Mouse (Mus musculus) right cerebral cortex, postnatal 4 days (tissue): ENCODE measurements around the gene Tmtc4.

Source experiments
- DNase-seq: peaks from one replicate; pipeline ENCODE4 v3.0.0-alpha.2; 2022

The Tmtc4 gene

GRCm38 (mm10) chr14:122901177-122901576 lies 82.7 kb downstream of the Tmtc4 start:
- no peak for DNase-seq

GRCm38 (mm10) chr14:122900679-122901078 lies 83.2 kb downstream of the Tmtc4 start:
- DNase-seq: peak; percentile 18

GRCm38 (mm10) chr14:122898550-122898949 lies 85.3 kb downstream of the Tmtc4 start:
- no peak for DNase-seq

GRCm38 (mm10) chr14:122896106-122896505 lies 87.7 kb downstream of the Tmtc4 start:
- no peak for DNase-seq

- DNase-seq: no peak
Measured at GRCm38 (mm10) chr14:122891470-122891968, 92.3 kb downstream of the Tmtc4 start.

DNA sequence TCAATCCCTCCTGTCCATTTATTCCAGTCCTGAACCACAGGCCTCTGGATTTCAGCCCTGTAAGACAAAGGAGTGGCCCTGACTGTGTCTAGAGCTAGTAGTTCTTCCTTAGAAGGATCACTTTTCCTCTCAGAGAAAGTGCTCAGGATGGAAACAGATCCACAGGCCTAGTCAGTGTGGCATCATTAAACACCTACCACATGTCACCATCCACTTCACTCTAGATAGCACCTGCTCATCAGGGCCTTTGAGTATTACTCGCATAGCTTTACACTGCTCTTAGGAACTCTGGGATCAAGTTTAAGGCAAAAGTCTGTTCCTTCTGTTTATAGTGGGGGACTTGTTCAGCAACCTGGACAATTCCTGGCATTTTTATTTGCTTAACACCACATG lies 95.4 kb downstream of the Tmtc4 start:
- DNase-seq: no peak

DNA sequence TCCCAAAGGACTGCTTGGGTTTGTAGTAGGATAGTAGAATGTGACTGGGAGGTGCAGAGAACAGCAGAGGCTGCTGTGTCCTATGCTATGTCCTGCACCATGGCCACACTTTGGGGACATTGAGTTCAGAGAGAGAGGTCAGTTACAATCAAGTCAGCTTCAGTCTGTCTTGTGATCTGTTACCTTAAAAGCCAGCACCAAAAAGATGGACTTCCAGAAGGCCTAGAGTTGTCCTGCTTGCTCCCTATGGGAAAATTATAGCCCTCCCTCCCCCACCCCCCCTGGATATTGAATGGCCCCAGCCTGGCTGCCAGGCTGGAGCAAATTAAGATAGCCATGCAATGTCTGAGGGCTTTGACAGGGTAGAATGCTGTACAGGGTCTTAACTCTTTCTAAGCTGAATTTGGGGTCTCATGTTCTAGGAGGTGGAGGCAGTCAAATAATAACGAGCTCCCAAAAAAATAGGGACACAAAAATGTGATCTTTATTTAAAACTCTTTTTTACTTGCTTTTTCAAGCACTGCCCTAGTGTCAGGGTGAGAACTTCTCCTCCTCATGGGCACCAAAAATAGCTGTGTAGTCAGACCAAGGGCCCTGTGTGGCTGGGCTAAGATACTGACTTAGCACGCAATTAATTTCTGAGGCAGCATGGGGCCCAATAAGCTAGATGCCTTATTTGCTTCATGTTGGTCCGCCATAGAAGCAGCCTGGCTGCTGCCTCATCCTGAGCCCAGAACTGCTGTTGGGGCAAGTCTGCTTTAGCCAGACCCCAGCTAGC lies 95.9 kb downstream of the Tmtc4 start:
- no peak for DNase-seq

DNA sequence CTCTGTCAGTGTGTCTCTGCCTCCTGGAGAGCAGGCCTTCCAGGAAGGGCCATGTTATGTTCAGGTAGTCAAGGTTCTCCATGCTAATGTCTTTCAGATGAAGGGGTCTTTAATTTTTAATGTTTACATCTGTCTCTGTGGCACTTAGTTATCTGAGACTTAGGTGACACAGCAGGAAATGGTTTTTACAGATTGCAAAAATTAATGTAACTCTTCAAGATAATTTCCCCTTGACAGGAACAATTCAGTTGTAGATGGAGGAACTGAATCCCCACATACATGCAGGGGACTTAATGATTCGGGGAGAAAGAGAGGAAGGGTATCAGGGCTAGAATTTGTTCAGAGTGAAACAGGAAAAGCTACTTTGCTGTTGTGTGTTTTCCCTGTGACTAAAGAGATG lies 96.6 kb downstream of the Tmtc4 start:
- no peak for DNase-seq

GRCm38 (mm10) chr14:122885893-122886292 lies 97.9 kb downstream of the Tmtc4 start:
- no peak for DNase-seq

DNA sequence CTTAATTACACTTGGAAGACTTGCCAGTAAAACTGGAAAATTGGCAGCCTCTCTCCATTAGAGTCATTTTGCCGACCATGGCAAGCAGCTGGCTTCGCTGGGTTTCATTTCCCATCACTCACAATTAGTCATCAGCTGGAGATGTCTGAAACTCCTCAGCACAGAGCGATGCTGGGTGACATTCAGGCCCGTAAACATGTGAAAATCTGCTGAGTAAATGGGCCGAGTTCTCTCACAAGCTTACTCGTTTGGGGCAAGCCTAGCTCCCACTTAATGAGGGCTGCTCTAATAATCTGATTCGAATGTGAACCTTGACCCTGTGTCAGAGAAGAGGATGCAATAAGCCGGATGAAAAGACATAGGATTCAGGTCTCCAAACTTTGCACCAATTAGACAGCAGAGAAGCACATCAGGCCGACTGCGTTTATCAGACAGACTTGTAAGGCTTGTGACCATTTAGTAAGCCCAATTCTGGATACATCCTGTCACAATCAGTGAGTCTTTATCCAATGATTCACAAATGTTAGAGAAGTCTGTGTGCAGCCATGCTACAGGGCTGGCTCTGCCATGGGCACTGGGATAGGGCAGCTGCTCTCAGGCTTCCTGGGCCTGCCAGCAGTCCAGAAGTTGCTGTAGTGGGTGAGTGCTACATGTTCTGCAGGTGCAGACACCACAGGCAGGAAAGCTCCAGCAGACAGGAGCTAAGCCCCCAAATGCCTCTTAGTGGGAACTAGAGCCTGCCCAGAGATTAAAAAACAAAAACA lies 99.8 kb downstream of the Tmtc4 start:
- DNase-seq: no peak

DNA sequence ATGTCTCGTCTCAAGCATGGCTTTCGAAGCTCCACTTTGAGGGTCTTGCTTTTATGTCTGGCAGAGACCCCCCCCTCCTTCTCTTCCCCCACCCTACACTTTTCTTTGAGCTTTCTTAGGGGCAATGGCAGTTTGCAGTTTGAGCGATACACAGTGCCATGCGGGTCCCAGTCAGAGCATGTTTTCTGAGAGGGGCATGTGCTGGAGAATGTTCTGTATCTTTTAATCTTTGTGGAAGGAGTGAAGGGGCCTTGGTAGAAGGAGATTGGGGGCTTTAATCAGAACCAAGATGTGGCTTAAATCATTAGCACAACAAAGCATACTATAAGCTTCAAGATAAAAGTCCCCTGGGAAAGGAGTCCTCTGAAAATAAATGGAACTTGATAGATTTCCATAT lies 100.4 kb downstream of the Tmtc4 start:
- DNase-seq: no peak

- no peak for DNase-seq
Measured at GRCm38 (mm10) chr14:122882795-122883409, 100.9 kb downstream of the Tmtc4 start.

DNA sequence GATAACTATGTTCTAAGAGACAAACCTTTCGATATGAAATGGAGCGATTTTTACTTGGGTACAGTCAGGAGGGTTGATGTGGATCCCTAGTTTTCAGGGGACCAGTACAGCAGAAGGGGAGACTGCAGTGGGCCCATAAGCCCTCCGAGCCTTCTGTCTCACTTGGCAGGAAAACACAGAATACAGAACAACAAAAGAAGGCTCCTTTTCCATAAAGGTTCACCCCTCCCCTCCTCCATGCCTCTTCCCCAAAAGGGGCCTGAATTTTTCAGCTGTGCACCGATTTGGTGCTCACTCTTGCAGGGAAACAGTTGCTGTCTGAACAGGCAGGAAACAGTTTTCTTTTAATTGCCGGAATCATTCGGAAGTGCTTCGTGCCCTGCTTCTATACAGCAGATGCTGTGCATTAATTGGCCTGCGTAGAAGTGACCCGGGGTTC lies 101.6 kb downstream of the Tmtc4 start:
- DNase-seq: no peak

DNA sequence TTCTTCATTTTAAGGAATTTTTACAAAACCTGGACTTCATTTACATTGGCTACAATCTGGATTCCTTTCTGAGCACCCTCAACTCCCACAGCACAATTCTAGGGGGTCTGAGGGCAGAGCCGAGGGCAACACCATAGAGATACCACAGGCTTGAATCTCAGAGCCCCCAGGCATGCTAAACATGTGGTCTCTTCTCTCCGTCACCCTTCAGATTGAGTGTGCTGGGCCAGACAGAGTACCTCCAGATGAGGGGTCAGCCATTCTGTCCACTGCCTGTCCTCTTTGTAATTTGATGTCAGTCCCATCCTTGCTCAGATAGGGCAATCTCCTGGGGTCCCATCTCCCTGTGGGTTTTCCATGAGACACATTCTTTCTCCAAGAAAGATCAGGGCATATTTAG lies 102.1 kb downstream of the Tmtc4 start:
- no peak for DNase-seq

DNA sequence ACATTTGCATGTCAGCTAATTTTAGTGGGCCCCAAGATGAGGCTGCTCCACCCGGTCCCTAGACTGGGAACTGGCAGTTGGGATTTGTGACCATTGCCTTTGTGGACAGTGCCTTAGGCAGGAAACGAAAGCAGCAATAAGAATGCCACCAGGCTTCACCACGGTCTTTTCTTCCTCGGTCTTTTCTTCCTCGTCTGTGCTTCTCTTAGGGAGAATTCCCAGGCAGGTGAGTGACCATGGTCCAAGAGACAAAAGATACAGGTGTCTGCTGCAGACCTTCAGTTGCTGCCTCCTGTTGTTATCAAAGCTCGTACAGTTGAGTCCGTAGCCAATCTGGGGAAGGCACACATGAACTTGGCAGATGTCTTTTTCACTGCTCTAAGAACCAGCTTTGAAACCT lies 103.5 kb downstream of the Tmtc4 start:
- DNase-seq: no peak

DNA sequence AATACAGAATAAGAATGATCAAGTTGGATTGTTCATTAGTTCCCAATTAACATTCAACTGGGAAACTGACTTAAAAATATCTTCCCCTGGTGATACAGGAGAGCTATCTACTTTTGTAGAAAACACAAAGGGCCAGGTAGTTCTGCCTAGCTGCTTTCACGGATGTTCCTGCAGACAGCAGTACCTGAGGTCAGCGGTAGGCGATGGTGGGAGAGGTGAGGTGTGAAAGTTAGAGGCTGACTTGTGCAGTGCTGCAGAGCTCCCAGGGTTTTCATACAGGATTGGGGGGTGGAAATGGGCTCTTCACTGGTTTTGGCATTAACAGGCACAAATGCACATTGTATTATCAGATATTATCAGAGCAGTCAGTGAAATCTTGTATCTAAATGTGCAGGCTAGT lies 106.0 kb downstream of the Tmtc4 start:
- no peak for DNase-seq

DNA sequence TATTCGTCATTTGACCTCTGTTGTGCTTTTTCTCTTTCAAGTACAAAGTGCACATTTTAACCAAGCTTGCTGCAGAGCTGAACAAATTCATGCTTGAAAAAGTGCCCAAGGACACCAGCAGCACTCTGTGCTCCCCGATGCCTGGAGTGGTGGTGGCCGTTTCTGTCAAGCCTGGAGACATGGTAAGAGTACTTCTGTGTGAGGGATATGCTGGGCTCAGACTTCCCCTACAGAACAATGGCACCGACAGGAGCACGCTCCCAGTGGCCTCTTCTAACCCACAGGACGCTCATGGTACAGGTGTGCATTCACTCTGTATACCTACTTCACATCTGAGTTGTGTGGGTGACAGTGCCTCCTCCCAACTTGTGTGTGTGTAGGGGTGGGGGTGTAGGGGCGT lies 107.1 kb downstream of the Tmtc4 start:
- DNase-seq: no peak

DNA sequence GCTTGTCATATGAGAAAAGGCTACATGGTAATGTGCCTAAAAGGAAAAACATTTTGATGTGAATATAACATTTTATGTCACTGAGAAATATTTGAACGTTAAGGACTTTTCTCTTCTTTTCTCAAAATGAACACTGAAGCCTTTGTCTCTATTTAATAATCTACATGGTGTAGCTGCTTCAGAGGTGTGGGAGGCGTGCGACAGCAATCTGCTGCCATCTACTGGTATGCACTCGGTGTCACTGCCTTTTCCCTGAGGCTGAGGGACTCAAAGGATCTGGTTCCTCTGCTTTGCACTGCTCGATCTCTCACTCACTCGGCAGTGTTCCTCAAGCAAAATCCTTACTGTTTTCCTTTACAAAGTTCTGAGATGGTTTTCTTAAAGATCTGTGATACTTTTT lies 107.7 kb downstream of the Tmtc4 start:
- DNase-seq: peak; percentile 73

GRCm38 (mm10) chr14:122875636-122876035 lies 108.2 kb downstream of the Tmtc4 start:
- DNase-seq: no peak

DNA sequence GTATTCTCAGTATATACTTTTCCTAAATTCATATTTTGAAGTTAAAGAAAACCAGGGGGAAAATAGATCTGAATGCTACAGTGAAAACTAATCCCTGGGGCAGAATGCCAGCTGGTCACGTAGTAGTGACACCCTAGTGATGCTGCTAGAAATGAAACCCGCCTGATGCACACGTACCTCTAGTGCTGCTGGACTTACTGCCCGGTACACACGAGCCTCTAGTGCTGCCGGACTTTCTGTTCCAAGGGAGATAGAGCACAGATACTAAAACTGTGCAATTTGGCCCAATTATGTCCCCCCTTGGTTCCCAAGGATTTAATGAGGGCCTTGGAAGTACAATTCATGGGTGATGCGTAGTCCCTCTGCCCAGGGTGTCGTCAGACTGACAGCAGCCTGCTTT lies 108.8 kb downstream of the Tmtc4 start:
- DNase-seq: no peak

DNA sequence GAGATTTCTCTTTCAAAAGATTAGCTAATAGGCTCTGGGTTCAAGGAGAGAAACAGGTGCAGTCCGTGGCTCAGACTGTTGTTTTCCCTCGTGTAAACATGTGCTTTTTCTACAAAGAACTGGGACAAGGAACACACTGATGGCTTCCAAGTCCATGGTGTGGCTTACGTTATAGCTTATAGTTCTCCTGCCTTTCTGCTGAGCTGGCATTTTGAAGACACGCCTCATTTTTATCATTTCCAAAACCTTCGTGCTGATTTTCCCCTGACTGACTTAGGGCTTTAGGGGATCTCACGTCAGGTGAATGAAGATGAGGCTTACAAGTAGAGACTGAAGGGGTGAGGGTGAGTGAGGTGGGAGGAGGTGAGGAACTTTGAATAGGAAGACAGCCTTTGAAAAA lies 111.2 kb downstream of the Tmtc4 start:
- DNase-seq: no peak

GRCm38 (mm10) chr14:122871841-122872580 lies 111.8 kb downstream of the Tmtc4 start:
- DNase-seq: no peak

DNA sequence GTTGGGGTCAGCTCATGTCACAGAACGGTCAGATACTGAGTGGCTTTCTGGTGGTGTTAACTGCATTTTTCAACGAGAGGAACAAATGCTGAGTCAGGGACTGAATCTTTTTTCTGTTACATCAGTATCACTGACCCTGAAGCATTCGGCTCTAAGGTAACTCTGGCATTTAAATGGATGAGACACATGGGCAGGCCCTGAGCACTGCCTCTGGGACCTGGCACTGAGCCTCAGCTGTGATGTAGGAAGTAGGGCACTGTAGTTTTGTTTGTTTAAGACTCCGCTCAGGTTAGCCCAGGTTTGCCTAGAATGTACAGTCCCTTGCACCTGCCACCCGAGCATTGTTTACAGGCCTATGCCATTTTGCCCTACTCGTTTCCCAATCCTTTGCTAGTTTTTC lies 114.0 kb downstream of the Tmtc4 start:
- DNase-seq: no peak
